Mouse (Mus musculus) kidney, postnatal 0 days (tissue): ENCODE data around the gene Supt4a. TPM values are rescaled to one million over a fixed set of nuclear protein-coding genes. Genes with fewer than 3 reads are reported as not detected.

Experiments used
- ATAC-seq: fragments of 200-750 bp; cut with Nextera tagmentation; replicated peaks from 2 replicates; pipeline ENCODE4 v1.8.0; 2017; ENCODE audit warnings: low read depth, moderate number of reproducible peaks, moderate TSS enrichment, moderate library complexity; ENCODE audit not compliant: low FRiP score
- DNase-seq: peaks from one replicate; pipeline ENCODE4 v3.0.0-alpha.2; 2016; ENCODE audit warnings: low spot score
- H3K27ac ChIP-seq: fragments of 300-500 bp; sonication (generic); 2 replicates; pipeline ENCODE4 v1.5.1; 2014; ENCODE audit warnings: mild to moderate bottlenecking
- H3K27me3 ChIP-seq: fragments of 300-500 bp; sonication (generic); 2 replicates; pipeline ENCODE4 v1.6.1; 2014; ENCODE audit warnings: low read length, mixed read lengths; ENCODE audit not compliant: insufficient read depth
- H3K36me3 ChIP-seq: fragments of 300-500 bp; sonication (generic); 2 replicates; pipeline ENCODE4 v1.6.1; 2014; ENCODE audit warnings: low read length, mixed read lengths; ENCODE audit not compliant: insufficient read depth
- H3K4me1 ChIP-seq: fragments of 300-500 bp; sonication (generic); replicated peaks from 2 replicates; pipeline ENCODE4 v1.6.1; 2014; ENCODE audit warnings: antibody characterized with exemption, low read length, mixed read lengths; ENCODE audit not compliant: insufficient read depth
- H3K4me2 ChIP-seq: fragments of 300-500 bp; sonication (generic); 2 replicates; pipeline ENCODE4 v1.6.1; 2014; ENCODE audit warnings: mild to moderate bottlenecking, low read length, moderate library complexity, mixed read lengths
- H3K4me3 ChIP-seq: fragments of 300-500 bp; sonication (generic); replicated peaks from 2 replicates; pipeline ENCODE4 v1.5.1; 2014; ENCODE audit warnings: low read depth, low read length
- H3K9ac ChIP-seq: fragments of 300-500 bp; sonication (generic); 2 replicates; pipeline ENCODE4 v1.6.1; 2014; ENCODE audit warnings: low read depth, low read length
- H3K9me3 ChIP-seq: fragments of 300-500 bp; sonication (generic); replicated peaks from 2 replicates; pipeline ENCODE4 v1.6.1; 2016; ENCODE audit warnings: low read length, inconsistent platforms, mixed read lengths
- CTCF ChIP-seq: IDR thresholded peaks from 2 replicates; pipeline ENCODE4 v1.5.1; 2016; ENCODE audit warnings: antibody characterized with exemption, low read depth, mild to moderate bottlenecking, moderate library complexity
- WGBS: fragments of 180-500 bp; shearing (Covaris S2); extraction: QIAGEN DNeasy Blood & Tissue Kit; methylation state at CpG from one replicate; pipeline ENCODE4 v1.1.7; 2014; 5-methylcytosine and 5-hydroxymethylcytosine counted together
- polyA plus RNA-seq: library from polyadenylated mRNA; unstranded; fragments of >200 nt; fragmentation: Nextera tagmentation; extraction: Ambion mirVana; gene quantifications from 2 replicates; pipeline ENCODE4 v1.2.1, GENCODE M21; 2015

Gene Supt4a
- polyA plus RNA-seq, 1 experiment from 2014 or later = 171 TPM

DNA sequence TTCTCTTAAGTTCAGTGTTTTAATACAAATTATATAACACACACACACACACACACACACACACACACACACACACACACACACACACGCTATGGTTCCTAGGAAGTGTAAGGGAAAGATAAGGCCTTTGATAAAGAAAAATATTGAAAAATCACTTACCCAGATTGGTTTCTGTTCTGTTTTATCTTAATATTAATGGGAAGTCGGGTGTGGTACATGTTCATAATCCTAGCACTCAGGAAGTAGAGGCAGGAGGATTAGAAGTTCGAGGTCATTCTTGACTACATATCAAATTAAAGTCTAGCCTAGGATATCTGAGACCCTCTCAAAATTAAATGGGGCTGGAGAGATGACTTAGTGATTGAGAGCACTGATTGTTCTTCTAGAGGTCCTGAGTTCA lies 15.2 kb upstream of the Supt4a start:
- no peak overlapping the region for H3K4me2 ChIP-seq
- no peaks in the 10 kb centered on the region for H3K27me3 ChIP-seq
- WGBS = 74% methylated on average over 3 of the region's 3 CpGs
- H3K4me3 ChIP-seq = no peak overlapping the region
- TF ChIP-seq CTCF = no peak
- H3K27ac ChIP-seq = no peak overlapping the region
- ATAC-seq (no peak), DNase-seq (no peak)
- no peaks in the 10 kb centered on the region for H3K9me3 ChIP-seq
- H3K4me1 ChIP-seq = no peaks in the 10 kb centered on the region
- no peaks in the 10 kb centered on the region for H3K36me3 ChIP-seq
- H3K9ac ChIP-seq = no peak overlapping the region

DNA sequence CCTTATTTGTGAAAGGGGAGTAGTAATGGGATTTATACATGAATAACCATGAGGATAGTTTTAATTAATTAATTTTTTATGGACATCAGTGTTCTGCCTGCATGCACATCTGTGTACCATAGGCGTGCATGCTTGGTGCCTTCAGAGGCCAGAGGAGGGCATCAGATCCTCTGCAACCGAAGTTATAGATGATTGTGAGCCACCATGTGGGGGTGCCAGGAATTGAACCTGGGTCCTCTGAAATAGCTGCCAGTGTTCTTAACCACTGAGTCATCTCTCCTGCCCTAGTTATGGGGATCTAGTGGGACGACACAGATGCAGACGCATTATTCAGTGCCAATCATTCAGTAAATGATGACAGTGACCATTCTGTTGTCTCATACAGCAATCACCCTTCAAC lies 14.5 kb upstream of the Supt4a start:
- peak; percentile 34 for TF ChIP-seq CTCF
- Histone ChIP-seq H3K4me2 (no peak overlapping the region), H3K4me3 (no peak overlapping the region), H3K4me1 (no peaks in the 10 kb centered on the region), H3K36me3 (no peaks in the 10 kb centered on the region), H3K27ac (no peak overlapping the region), H3K9ac (no peak overlapping the region), H3K9me3 (no peaks in the 10 kb centered on the region), H3K27me3 (no peaks in the 10 kb centered on the region)
- WGBS = 83% methylated on average over 4 of the region's 4 CpGs
- DNase-seq (no peak), ATAC-seq (no peak)

DNA sequence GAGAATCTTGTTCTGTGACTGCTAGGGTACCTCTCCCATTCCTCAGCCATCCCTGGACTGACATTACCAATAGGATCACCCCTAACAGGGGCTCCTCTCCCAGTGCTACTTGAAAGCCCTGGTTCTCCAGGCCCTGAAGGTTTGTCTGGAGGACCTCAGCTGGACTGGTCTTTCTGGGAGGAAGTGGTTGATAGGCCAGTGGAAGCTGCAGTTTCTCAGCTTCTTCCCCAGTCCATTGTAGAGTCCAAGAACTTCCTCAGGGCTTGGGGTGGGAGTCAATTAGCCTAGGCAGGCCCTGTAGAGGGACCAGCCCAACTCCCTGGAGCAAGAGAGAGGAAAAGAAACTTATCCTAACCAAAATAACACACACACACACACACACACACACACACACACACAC lies 11.8 kb upstream of the Supt4a start:
- no peaks in the 10 kb centered on the region for H3K9me3 ChIP-seq
- TF ChIP-seq CTCF = no peak
- no peak overlapping the region for H3K4me2 ChIP-seq
- no peaks in the 10 kb centered on the region for H3K36me3 ChIP-seq
- no peak overlapping the region for H3K27ac ChIP-seq
- ATAC-seq (no peak), DNase-seq (no peak)
- no peaks in the 10 kb centered on the region for H3K4me1 ChIP-seq
- no peak overlapping the region for H3K4me3 ChIP-seq
- no peak overlapping the region for H3K9ac ChIP-seq
- H3K27me3 ChIP-seq = no peaks in the 10 kb centered on the region

DNA sequence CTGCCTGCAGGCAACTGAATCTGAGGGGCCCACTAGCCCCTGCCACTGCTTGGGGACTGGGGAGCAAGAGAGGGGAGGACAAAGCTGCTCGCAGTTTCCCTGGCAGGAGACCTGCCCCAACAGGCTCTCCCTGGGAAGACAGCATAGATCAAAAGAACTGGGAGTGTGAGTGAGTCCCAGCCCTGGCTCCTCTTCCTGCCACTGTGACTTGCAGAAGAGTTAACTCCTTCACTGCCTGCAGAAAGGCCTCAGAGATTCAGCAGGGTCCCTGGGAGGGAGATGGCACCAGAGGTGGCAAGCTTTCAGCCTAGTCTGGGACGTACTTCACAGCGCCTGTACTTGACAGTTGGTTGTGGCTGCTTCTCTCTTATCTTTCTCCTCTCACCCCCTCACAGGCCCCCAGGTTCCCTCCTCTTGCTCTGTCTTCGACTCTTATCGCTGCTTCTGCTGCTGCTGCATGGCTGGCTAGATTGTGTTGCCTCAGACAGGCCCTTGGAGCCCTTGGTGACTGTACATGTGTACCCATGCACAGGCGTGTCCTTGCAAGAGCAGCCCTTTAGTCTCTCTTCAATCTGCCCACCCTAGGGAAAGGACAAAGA lies 11.3 kb upstream of the Supt4a start:
- no peak overlapping the region for H3K27ac ChIP-seq
- no peak for TF ChIP-seq CTCF
- no peak overlapping the region for H3K4me3 ChIP-seq
- H3K4me2 ChIP-seq = no peak overlapping the region
- H3K4me1 ChIP-seq = no peaks in the 10 kb centered on the region
- H3K9ac ChIP-seq = no peak overlapping the region
- no peaks in the 10 kb centered on the region for H3K9me3 ChIP-seq
- no peaks in the 10 kb centered on the region for H3K36me3 ChIP-seq
- WGBS = 22% methylated on average over 6 of the region's 6 CpGs
- no peaks in the 10 kb centered on the region for H3K27me3 ChIP-seq
- DNase-seq = peak; percentile 73
- peak; percentile 68; the same call in 1 of the 2 replicates for ATAC-seq

DNA sequence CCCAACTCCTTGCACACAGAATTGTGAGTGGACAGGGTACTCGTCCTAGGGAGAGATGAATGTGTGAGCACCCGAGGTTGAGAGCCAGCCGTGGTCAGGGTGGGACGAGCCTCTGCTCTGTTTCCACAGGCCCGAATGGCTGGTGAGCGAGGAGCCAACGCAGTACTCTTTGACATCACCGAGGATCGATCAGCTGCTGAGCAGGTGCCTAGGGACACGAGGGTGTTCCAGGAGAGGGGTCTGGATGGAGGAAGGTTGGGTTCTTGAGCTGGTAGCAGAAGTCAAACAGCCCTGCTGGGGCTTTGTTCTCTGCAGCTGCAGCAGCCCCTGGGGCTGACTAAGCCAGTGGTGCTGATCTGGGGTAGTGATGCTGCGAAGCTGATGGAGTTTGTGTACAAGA lies 10.3 kb upstream of the Supt4a start:
- no peak for TF ChIP-seq CTCF
- ATAC-seq (no peak), DNase-seq (no peak)
- 73% methylated on average over 11 of the region's 11 CpGs for WGBS
- Histone ChIP-seq H3K9ac (no peak overlapping the region), H3K27ac (no peak overlapping the region), H3K27me3 (no peaks in the 10 kb centered on the region), H3K36me3 (no peaks in the 10 kb centered on the region), H3K4me1 (no peaks in the 10 kb centered on the region), H3K9me3 (no peaks in the 10 kb centered on the region), H3K4me3 (no peak overlapping the region), H3K4me2 (no peak overlapping the region)

DNA sequence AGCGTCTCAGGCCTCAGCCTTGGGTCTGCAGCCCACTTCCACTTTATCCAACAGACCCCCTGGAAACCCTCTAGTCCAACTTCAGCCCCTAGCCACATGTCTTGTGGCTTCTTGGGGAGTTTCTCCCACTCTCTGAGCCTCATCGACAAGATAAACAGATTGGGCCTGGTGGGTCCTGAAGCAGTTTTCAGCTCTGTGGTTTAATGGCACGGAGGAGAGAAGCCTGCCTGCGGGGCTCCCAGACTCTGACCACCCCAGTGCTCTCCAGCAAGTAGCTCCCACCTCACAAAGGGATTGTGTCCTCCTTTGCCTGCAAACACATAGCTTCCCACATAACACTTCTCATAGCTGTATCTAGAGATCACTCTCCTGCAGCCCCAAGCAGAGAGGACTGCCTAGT lies 9.9 kb upstream of the Supt4a start:
- Histone ChIP-seq H3K27ac (no peak overlapping the region), H3K4me1 (no peaks in the 10 kb centered on the region), H3K27me3 (no peaks in the 10 kb centered on the region), H3K4me3 (no peak overlapping the region), H3K9me3 (no peaks in the 10 kb centered on the region), H3K9ac (no peak overlapping the region), H3K36me3 (no peaks in the 10 kb centered on the region), H3K4me2 (no peak overlapping the region)
- ATAC-seq = no peak
- no peak for DNase-seq
- WGBS = 67% methylated on average over 4 of the region's 4 CpGs
- no peak for TF ChIP-seq CTCF

DNA sequence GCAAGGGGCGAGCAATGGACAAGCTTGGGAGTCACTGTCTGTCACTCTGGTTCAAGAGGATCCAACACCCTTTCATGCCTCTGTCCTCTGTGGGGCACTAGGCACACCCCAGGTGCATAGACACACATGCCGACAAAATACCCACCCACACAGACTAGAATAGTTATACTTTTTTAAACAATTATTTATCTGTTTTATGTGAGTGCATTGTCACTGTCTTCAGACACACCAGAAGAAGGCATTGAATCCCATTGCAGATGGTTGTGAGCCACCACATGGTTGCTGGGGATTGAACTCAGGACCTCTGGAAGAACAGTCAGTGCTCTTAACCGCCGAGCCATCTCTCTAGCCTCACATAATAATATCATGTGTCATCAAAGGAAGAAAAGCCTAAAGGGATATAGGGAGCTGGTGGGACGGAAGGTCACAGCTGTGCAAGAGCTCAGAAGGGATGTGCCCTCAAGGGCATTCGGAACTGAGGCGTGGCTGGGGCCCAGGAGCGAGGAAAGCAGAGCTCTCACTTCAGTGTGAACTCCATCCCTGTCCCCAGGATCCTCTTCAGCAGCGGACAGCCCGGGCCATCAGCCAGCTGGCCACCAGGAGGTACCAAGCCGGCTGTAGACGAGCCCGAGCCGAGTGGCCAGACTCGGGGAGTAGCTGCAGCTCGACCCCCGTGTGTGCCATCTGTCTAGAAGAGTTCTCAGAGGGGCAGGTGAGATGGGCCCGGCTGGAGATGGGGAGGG lies 8.3 kb upstream of the Supt4a start:
- ATAC-seq (no peak), DNase-seq (no peak)
- WGBS = 34% methylated on average over 18 of the region's 18 CpGs
- no peak for TF ChIP-seq CTCF
- Histone ChIP-seq H3K4me2 (no peak overlapping the region), H3K27me3 (no peaks in the 10 kb centered on the region), H3K9me3 (no peaks in the 10 kb centered on the region), H3K4me3 (no peak overlapping the region), H3K4me1 (no peaks in the 10 kb centered on the region), H3K27ac (no peak overlapping the region), H3K36me3 (no peaks in the 10 kb centered on the region), H3K9ac (no peak overlapping the region)
